11 mouse cellular contexts compared by ENCODE assay signal in genomic region chr2:27848466-27848865, GRCm38 (mm10). TPM values are rescaled to one million over a fixed set of nuclear protein-coding genes. Genes with fewer than 3 reads are reported as not detected.
A peak's percentile ranks its signal among the peaks of the same experiment; 100 is the strongest.
DNase-seq lines count a peak whose midpoint lies in the region; ATAC-seq and TF ChIP-seq lines count a peak whose summit lies in the region.
"Had no signal": no experiment of that assay in that cellular context is flagged by ENCODE, and none has a peak within 500 bp of the region (broad histone marks: within the 10 kb centered on the region; RNA-seq: fewer than 3 reads in every experiment).

No protein-coding gene starts in this region.

- DNase-seq in NIH3T3 (ENCODE audit: low read depth), result peak; percentile 83
- peak; percentile 74 for DNase-seq in gastrocnemius, adult 2 months
- DNase-seq in heart, postnatal 0 days (ENCODE audit: low spot score), result peak; percentile 73
- no peak for DNase-seq in left cerebral cortex, adult 18-20 months (ENCODE audit: low spot score in 2 of 2)
- DNase-seq in cerebellum, postnatal 25 days, result no peak
- DNase-seq in left cerebral cortex, postnatal 14 days (ENCODE audit: low spot score in 2 of 2), result no peak
- DNase-seq in Muller cell, postnatal 12 days (ENCODE audit: inconsistent ontology term), result no peak
- DNase-seq: cerebellum, adult 11-12 months had no signal

- no peak overlapping the region for H3K4me3 ChIP-seq in gastrocnemius, adult 2 months
- H3K4me3 ChIP-seq in heart, postnatal 0 days (ENCODE audit: low read depth, low read length), result no peak overlapping the region
- H3K4me3 ChIP-seq in lung, embryonic 16.5 days (ENCODE audit: low read length), result no peak overlapping the region
- H3K4me3 ChIP-seq: midbrain, embryonic 12.5 days had no signal

- TF ChIP-seq EP300 in heart, postnatal 0 days (IDR thresholded peaks at IDR 0.05; ENCODE audit: low read depth), result 0 out of 2 replicates have a peak, but pooled peaks have one; percentile 54

- H3K36me3 ChIP-seq in heart, postnatal 0 days (replicated peaks; ENCODE audit: control insufficient read depth, insufficient read depth, low read length), result no peaks in the 10 kb centered on the region
- H3K36me3 ChIP-seq in lung, embryonic 16.5 days (ENCODE audit: control insufficient read depth, insufficient read depth, low read length), result no peaks in the 10 kb centered on the region
- H3K36me3 ChIP-seq: G1E; midbrain, embryonic 12.5 days had no signal

- H3K4me1 ChIP-seq in heart, postnatal 0 days (ENCODE audit: control insufficient read depth, insufficient read depth), result peaks cover 4% of the 10 kb centered on the region; the same call in 1 of the 2 replicates
- H3K4me1 ChIP-seq in lung, embryonic 16.5 days (replicated peaks; ENCODE audit: control insufficient read depth, insufficient read depth, low read length), result peaks cover 8% of the 10 kb centered on the region
- H3K4me1 ChIP-seq: midbrain, embryonic 12.5 days had no signal

- peak overlapping the region; percentile 56 for H3K27ac ChIP-seq in gastrocnemius, adult 2 months
- peak overlapping the region; percentile 79 for H3K27ac ChIP-seq in heart, postnatal 0 days (ENCODE audit: low read depth)
- peak overlapping the region; percentile 87 for H3K27ac ChIP-seq in lung, embryonic 16.5 days (ENCODE audit: low read length)
- H3K27ac ChIP-seq: midbrain, embryonic 12.5 days had no signal

- 43% methylated on average over 5 of the region's 5 CpGs for WGBS in heart, postnatal 0 days
- 38% methylated on average over 5 of the region's 5 CpGs for WGBS in lung, embryonic 16.5 days

- TF ChIP-seq CTCF in gastrocnemius, adult 2 months (IDR thresholded peaks at IDR 0.05), result no peak
- no peak for TF ChIP-seq CTCF in heart, postnatal 0 days (IDR thresholded peaks at IDR 0.05; ENCODE audit: low read depth)

- H3K27me3 ChIP-seq in heart, postnatal 0 days (ENCODE audit: control insufficient read depth, insufficient read depth, low read length), result no peaks in the 10 kb centered on the region
- no peaks in the 10 kb centered on the region for H3K27me3 ChIP-seq in lung, embryonic 16.5 days (ENCODE audit: control insufficient read depth, insufficient read depth, low read depth, low read length)
- H3K27me3 ChIP-seq: midbrain, embryonic 12.5 days had no signal

- no peaks in the 10 kb centered on the region for H3K9me3 ChIP-seq in heart, postnatal 0 days (replicated peaks; ENCODE audit: control insufficient read depth, low read length)
- no peaks in the 10 kb centered on the region for H3K9me3 ChIP-seq in lung, embryonic 16.5 days (ENCODE audit: control insufficient read depth, low read length)
- H3K9me3 ChIP-seq: G1E; midbrain, embryonic 12.5 days had no signal

- intact Hi-C loops in gastrocnemius, adult 2 months (cut with DNase I), result loop anchor here (5.0 kb wide), 1 partner anchor 66 kb away; no protein-coding TSS in a partner anchor
- intact Hi-C loops in left cerebral cortex, postnatal 14 days (cut with DNase I), result no loop called here

- H3K4me2 ChIP-seq in heart, postnatal 0 days (ENCODE audit: low read depth, low read length), result no peak overlapping the region
- no peak overlapping the region for H3K4me2 ChIP-seq in lung, embryonic 16.5 days (ENCODE audit: low read depth, low read length)
- H3K4me2 ChIP-seq: midbrain, embryonic 12.5 days had no signal

- no peak overlapping the region for H3K9ac ChIP-seq in heart, postnatal 0 days (replicated peaks; ENCODE audit: low read depth, low read length)
- no peak overlapping the region for H3K9ac ChIP-seq in lung, embryonic 16.5 days (ENCODE audit: low read length)
- H3K9ac ChIP-seq: midbrain, embryonic 12.5 days had no signal

- peak; percentile 82 for ATAC-seq in heart, postnatal 0 days (ENCODE audit: insufficient read depth, low read depth)
- peak; percentile 92 for ATAC-seq in lung, embryonic 16.5 days (ENCODE audit: low read depth)

RNA-seq across cellular contexts. Expression of gene Col5a1, which starts 37.8 kb away (rescaled TPM):
- total RNA-seq in gastrocnemius, adult 2 months (2021), result 10 to 100 TPM; 15.9 to 20.9 TPM
- total RNA-seq in heart, postnatal 0 days (2014; rRNA removed; ENCODE audit: low replicate concordance), result 97.4 and 129 TPM in 2 replicates
- 40.6 and 41.9 TPM in 2 replicates for polyA plus RNA-seq in heart, postnatal 0 days (2015; fragmentation: Nextera tagmentation; extraction: Ambion mirVana)
- 66.2 and 69.5 TPM in 2 replicates for polyA plus RNA-seq in lung, embryonic 16.5 days (2015; fragmentation: Nextera tagmentation; extraction: Ambion mirVana)
- 1 to 10 TPM; 7.3 to 8.7 TPM for total RNA-seq in left cerebral cortex, adult 18-20 months (2021)
- total RNA-seq in left cerebral cortex, postnatal 14 days (2021), result 10 to 100 TPM; 10.8 to 13.3 TPM

Comparison
In these comparisons a context has a peak if more than half of its experiments do, and no peak if none do; other contexts are left out.
1. DNase-seq: peak in NIH3T3 (single experiment), gastrocnemius, adult 2 months (single experiment) and heart, postnatal 0 days (single experiment); none in left cerebral cortex, adult 18-20 months (0 of 2), cerebellum, postnatal 25 days (0 of 2), left cerebral cortex, postnatal 14 days (0 of 2) and Muller cell, postnatal 12 days (single experiment).
2. Peak in every context shown above with its lines, with median percentiles within 50 percentile points of each other: H3K27ac ChIP-seq.